Mouse (Mus musculus) limb, embryonic 15.5 days (tissue): ENCODE data around the gene Klhl2. TPM values are rescaled to one million over a fixed set of nuclear protein-coding genes. Genes with fewer than 3 reads are reported as not detected.

Experiments used
- ATAC-seq: fragments of 200-750 bp; cut with Nextera tagmentation; 2 replicates; pipeline ENCODE4 v1.8.0; 2017; ENCODE audit warnings: low read depth, moderate TSS enrichment; ENCODE audit not compliant: insufficient number of reproducible peaks, low FRiP score, low TSS enrichment
- H3K27ac ChIP-seq: fragments of 300-500 bp; sonication (generic); 2 replicates; pipeline ENCODE4 v1.5.1; 2015; ENCODE audit warnings: moderate library complexity, mild to moderate bottlenecking, inconsistent platforms
- H3K27me3 ChIP-seq: fragments of 300-500 bp; sonication (generic); 2 replicates; pipeline ENCODE4 v1.6.1; 2015; ENCODE audit warnings: inconsistent platforms
- H3K36me3 ChIP-seq: fragments of 300-500 bp; sonication (generic); 2 replicates; pipeline ENCODE4 v1.6.1; 2015; ENCODE audit warnings: inconsistent platforms
- H3K4me1 ChIP-seq: fragments of 300-500 bp; sonication (generic); 2 replicates; pipeline ENCODE4 v1.6.1; 2015; ENCODE audit warnings: inconsistent platforms
- H3K4me2 ChIP-seq: fragments of 300-500 bp; sonication (generic); 2 replicates; pipeline ENCODE4 v1.6.1; 2015; ENCODE audit warnings: mild to moderate bottlenecking, inconsistent platforms
- H3K4me3 ChIP-seq: fragments of 300-500 bp; sonication (generic); 2 replicates; pipeline ENCODE4 v1.5.1; 2015; ENCODE audit warnings: mild to moderate bottlenecking, inconsistent platforms
- H3K9ac ChIP-seq: fragments of 300-500 bp; sonication (generic); 2 replicates; pipeline ENCODE4 v1.6.1; 2015; ENCODE audit warnings: inconsistent platforms
- H3K9me3 ChIP-seq: fragments of 300-500 bp; sonication (generic); 2 replicates; pipeline ENCODE4 v1.6.1; 2016; ENCODE audit warnings: inconsistent platforms
- WGBS: fragments of 180-500 bp; shearing (Covaris S2); methylation state at CpG from one replicate; pipeline ENCODE4 v1.1.7; 2015; 5-methylcytosine and 5-hydroxymethylcytosine counted together
- polyA plus RNA-seq: library from polyadenylated mRNA; unstranded; fragments of >200 nt; fragmentation: Nextera tagmentation; extraction: Ambion mirVana; gene quantifications from 2 replicates; pipeline ENCODE4 v1.2.1, GENCODE M21; 2015

Gene Klhl2
- polyA plus RNA-seq, 1 experiment from 2014 or later, result 7.9 TPM

- Histone ChIP-seq H3K27ac (no peak overlapping the region), H3K9ac (no peak overlapping the region), H3K27me3 (no peaks in the 10 kb centered on the region), H3K36me3 (no peaks in the 10 kb centered on the region), H3K9me3 (no peaks in the 10 kb centered on the region), H3K4me1 (no peaks in the 10 kb centered on the region), H3K4me3 (no peak overlapping the region), H3K4me2 (no peak overlapping the region)
- WGBS, result 77% methylated on average over 2 of the region's 2 CpGs
- ATAC-seq, result no peak
Measured at GRCm38 (mm10) chr8:64790418-64790817, 59.4 kb downstream of the Klhl2 start.

DNA sequence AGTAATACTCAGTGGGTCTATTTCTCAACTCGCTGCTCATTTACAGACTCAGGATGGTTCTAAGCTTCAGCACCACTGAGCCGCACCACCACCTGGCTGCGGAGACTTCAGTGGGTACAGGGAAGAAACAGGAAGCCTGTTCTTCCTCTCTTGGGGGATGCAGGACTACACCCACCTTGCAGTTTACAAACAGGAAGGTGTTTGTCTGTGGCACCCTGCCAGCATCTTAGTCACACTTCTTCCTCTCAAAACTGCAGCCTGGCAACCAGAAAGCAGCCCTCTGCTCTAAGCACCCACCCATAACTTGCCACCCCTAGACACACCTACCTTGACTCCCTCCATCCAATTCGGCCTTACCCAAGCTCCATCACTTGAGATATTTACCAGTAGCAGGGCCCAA, 61.1 kb downstream of the Klhl2 start:
- 79% methylated on average over 4 of the region's 4 CpGs for WGBS
- H3K4me2 ChIP-seq, result no peak overlapping the region
- H3K9ac ChIP-seq, result no peak overlapping the region
- H3K4me3 ChIP-seq, result no peak overlapping the region
- ATAC-seq, result no peak
- no peaks in the 10 kb centered on the region for H3K36me3 ChIP-seq
- H3K27me3 ChIP-seq, result no peaks in the 10 kb centered on the region
- H3K27ac ChIP-seq, result no peak overlapping the region
- H3K9me3 ChIP-seq, result no peaks in the 10 kb centered on the region
- H3K4me1 ChIP-seq, result no peaks in the 10 kb centered on the region

GRCm38 (mm10) chr8:64786801-64787200, 63.0 kb downstream of the Klhl2 start:
- Histone ChIP-seq H3K36me3 (no peaks in the 10 kb centered on the region), H3K4me2 (no peak overlapping the region), H3K9ac (no peak overlapping the region), H3K4me3 (no peak overlapping the region), H3K9me3 (no peaks in the 10 kb centered on the region), H3K27ac (no peak overlapping the region), H3K27me3 (no peaks in the 10 kb centered on the region), H3K4me1 (no peaks in the 10 kb centered on the region)
- 75% methylated on average over 2 of the region's 2 CpGs for WGBS
- ATAC-seq, result no peak

DNA sequence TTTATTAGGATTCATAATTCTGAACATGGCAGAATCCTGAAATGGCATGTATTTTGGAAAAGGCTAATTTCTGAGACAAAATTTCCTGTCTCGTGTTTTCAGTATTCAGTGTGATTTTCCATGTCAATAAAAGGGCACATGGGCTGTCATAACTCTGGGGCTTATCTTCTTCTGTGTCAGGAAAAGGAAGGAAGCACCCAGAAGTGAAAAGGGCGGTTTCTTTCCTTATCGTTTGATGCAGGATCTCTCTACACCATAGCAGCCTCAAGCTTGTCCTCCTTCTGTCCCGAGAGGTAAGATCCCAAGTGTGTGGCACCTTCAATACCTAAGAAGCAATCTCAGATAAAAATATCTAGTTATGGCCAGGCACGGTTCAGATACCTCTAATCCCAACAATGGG, 65.6 kb downstream of the Klhl2 start:
- no peak overlapping the region for H3K4me3 ChIP-seq
- H3K4me2 ChIP-seq, result no peak overlapping the region
- ATAC-seq, result no peak
- 89% methylated on average over 5 of the region's 5 CpGs for WGBS
- H3K9ac ChIP-seq, result no peak overlapping the region
- no peaks in the 10 kb centered on the region for H3K4me1 ChIP-seq
- no peak overlapping the region for H3K27ac ChIP-seq
- H3K9me3 ChIP-seq, result no peaks in the 10 kb centered on the region
- no peaks in the 10 kb centered on the region for H3K27me3 ChIP-seq
- H3K36me3 ChIP-seq, result no peaks in the 10 kb centered on the region

- Histone ChIP-seq H3K4me1 (no peaks in the 10 kb centered on the region), H3K36me3 (0 out of 2 replicates have a peak, but pooled peaks cover 5% of the 10 kb centered on the region), H3K4me2 (no peak overlapping the region), H3K27ac (no peak overlapping the region), H3K27me3 (no peaks in the 10 kb centered on the region), H3K9ac (no peak overlapping the region), H3K9me3 (no peaks in the 10 kb centered on the region), H3K4me3 (no peak overlapping the region)
- WGBS, result 74% methylated on average over 6 of the region's 6 CpGs
- ATAC-seq, result no peak
Measured at GRCm38 (mm10) chr8:64781947-64782346, 67.9 kb downstream of the Klhl2 start.

DNA sequence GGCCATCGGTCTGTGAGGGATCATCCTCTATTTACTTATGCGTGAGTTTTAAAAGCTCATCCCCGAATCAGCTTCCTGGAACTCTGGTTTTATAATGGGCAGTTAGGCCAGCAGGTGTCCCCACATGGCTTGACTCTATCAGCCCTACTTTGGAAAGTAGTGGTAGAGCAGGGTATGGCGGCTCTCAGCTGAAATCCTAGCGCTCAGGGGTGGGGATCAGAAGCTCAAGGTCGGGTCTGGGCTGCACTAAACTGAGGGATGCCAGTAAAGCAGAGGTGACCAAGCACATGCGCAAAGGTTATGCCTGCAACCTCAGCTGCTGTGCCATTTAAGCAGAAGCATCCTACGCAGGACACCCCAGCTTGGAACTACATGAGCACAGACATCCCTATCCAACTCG, 71.9 kb downstream of the Klhl2 start:
- Histone ChIP-seq H3K27ac (no peak overlapping the region), H3K4me2 (no peak overlapping the region), H3K4me3 (no peak overlapping the region), H3K4me1 (no peaks in the 10 kb centered on the region), H3K9ac (no peak overlapping the region), H3K27me3 (no peaks in the 10 kb centered on the region), H3K9me3 (no peaks in the 10 kb centered on the region), H3K36me3 (0 out of 2 replicates have a peak, but pooled peaks cover 5% of the 10 kb centered on the region)
- ATAC-seq, result no peak
- WGBS, result 71% methylated on average over 9 of the region's 9 CpGs

DNA sequence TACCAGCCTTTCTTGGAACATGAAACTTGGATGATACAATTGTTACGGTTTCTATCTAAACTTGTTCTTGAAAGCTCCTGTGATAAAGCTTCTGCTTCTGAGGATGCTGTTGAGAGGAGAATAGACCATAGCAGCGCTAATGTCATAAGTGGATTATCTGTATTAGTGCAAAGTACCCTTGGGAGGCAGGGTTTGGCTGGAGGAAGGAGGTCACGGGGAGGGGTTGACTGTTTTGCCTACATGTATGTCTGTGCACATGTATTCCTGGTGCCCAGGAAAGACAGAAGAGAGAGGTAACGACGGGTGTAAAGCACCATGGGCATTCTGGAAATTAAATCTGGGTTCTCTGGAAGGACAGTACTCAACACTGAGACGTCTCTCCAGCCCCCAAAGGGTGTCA, 75.7 kb downstream of the Klhl2 start:
- Histone ChIP-seq H3K4me3 (no peak overlapping the region), H3K27me3 (no peaks in the 10 kb centered on the region), H3K4me1 (no peaks in the 10 kb centered on the region), H3K4me2 (no peak overlapping the region), H3K36me3 (0 out of 2 replicates have a peak, but pooled peaks cover 5% of the 10 kb centered on the region), H3K9me3 (no peaks in the 10 kb centered on the region), H3K27ac (no peak overlapping the region), H3K9ac (no peak overlapping the region)
- WGBS, result 92% methylated on average over 6 of the region's 6 CpGs
- ATAC-seq, result no peak

GRCm38 (mm10) chr8:64770814-64771213, 79.0 kb downstream of the Klhl2 start:
- Histone ChIP-seq H3K4me1 (no peaks in the 10 kb centered on the region), H3K27me3 (no peaks in the 10 kb centered on the region), H3K4me2 (no peak overlapping the region), H3K4me3 (no peak overlapping the region), H3K9ac (no peak overlapping the region), H3K27ac (no peak overlapping the region), H3K9me3 (no peaks in the 10 kb centered on the region), H3K36me3 (no peaks in the 10 kb centered on the region)
- no peak for ATAC-seq
- WGBS, result 69% methylated on average over 7 of the region's 7 CpGs

- no peak for ATAC-seq
- no peak overlapping the region for H3K9ac ChIP-seq
- 72% methylated on average over 7 of the region's 7 CpGs for WGBS
- H3K27ac ChIP-seq, result no peak overlapping the region
- no peaks in the 10 kb centered on the region for H3K4me1 ChIP-seq
- no peaks in the 10 kb centered on the region for H3K9me3 ChIP-seq
- no peak overlapping the region for H3K4me2 ChIP-seq
- no peaks in the 10 kb centered on the region for H3K27me3 ChIP-seq
- no peaks in the 10 kb centered on the region for H3K36me3 ChIP-seq
- no peak overlapping the region for H3K4me3 ChIP-seq
Measured at GRCm38 (mm10) chr8:64769586-64769985, 80.2 kb downstream of the Klhl2 start.

DNA sequence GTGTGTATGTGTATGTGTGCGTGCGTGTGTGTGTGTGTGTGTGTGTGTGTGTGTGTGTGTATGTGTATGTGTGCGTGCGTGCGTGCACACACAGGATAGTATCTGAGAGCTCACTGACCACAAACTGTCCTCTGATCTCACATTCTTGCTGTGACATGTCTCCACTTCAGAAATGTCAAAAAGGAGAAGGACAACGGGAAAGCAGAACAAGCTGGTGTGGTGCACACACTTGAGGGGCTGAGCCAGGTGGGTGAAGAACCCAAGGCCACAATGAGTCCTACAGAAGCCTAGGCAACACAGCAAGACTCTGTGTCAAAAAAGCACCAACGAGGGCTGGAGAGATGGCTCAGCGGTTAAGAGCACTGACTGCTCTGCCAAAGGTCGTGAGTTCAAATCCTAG, 81.2 kb downstream of the Klhl2 start:
- Histone ChIP-seq H3K27ac (no peak overlapping the region), H3K4me2 (no peak overlapping the region), H3K4me1 (0 out of 2 replicates have a peak, but pooled peaks cover 3% of the 10 kb centered on the region), H3K36me3 (no peaks in the 10 kb centered on the region), H3K9me3 (no peaks in the 10 kb centered on the region), H3K4me3 (no peak overlapping the region), H3K9ac (no peak overlapping the region), H3K27me3 (no peaks in the 10 kb centered on the region)
- 91% methylated on average over 7 of the region's 9 CpGs for WGBS
- no peak for ATAC-seq

- H3K27ac ChIP-seq, result no peak overlapping the region
- WGBS, result 91% methylated on average over 9 of the region's 9 CpGs
- no peak overlapping the region for H3K4me3 ChIP-seq
- H3K9ac ChIP-seq, result no peak overlapping the region
- H3K27me3 ChIP-seq, result no peaks in the 10 kb centered on the region
- no peak for ATAC-seq
- no peak overlapping the region for H3K4me2 ChIP-seq
- H3K36me3 ChIP-seq, result no peaks in the 10 kb centered on the region
- 0 out of 2 replicates have a peak, but pooled peaks cover 3% of the 10 kb centered on the region for H3K4me1 ChIP-seq
- no peaks in the 10 kb centered on the region for H3K9me3 ChIP-seq
Measured at GRCm38 (mm10) chr8:64767047-64767446, 82.8 kb downstream of the Klhl2 start.

DNA sequence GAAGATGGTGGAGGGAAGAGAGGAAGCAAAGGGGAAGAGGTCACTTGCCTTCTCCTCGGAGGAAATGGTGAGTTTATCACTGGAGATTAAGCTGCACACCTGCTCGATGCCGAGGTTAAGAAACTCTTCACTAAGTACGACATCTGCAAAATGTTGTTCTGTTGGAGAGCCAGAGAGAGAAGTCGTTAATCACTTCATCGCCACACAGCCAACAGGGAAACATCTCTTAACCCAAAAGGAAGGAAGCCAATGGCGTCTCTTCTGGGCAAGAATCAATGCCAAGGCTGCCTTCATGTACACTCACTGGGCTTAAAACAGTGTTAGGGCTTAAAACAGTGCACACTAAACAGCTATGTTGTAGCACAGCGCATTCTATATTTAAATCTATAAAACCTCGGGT, 85.7 kb downstream of the Klhl2 start:
- H3K36me3 ChIP-seq, result no peaks in the 10 kb centered on the region; the same call in 1 of the 2 replicates
- 47% methylated on average over 9 of the region's 9 CpGs for WGBS
- H3K4me1 ChIP-seq, result 0 out of 2 replicates have a peak, but pooled peaks cover 3% of the 10 kb centered on the region
- H3K27ac ChIP-seq, result no peak overlapping the region
- H3K4me3 ChIP-seq, result no peak overlapping the region
- no peak overlapping the region for H3K9ac ChIP-seq
- no peak for ATAC-seq
- H3K27me3 ChIP-seq, result no peaks in the 10 kb centered on the region
- no peaks in the 10 kb centered on the region for H3K9me3 ChIP-seq
- H3K4me2 ChIP-seq, result no peak overlapping the region

GRCm38 (mm10) chr8:64762751-64763150, 87.1 kb downstream of the Klhl2 start:
- Histone ChIP-seq H3K27ac (no peak overlapping the region), H3K9me3 (no peaks in the 10 kb centered on the region), H3K36me3 (peaks cover 6% of the 10 kb centered on the region; the same call in 1 of the 2 replicates), H3K4me2 (no peak overlapping the region), H3K4me1 (0 out of 2 replicates have a peak, but pooled peaks cover 3% of the 10 kb centered on the region), H3K9ac (no peak overlapping the region), H3K4me3 (no peak overlapping the region), H3K27me3 (no peaks in the 10 kb centered on the region)
- ATAC-seq, result no peak
- WGBS, result 81% methylated on average over 1 of the region's 1 CpGs
